Mouse (Mus musculus): ENCODE measurements at regions not wholly inside any gene's neighbourhood (a gene's known extent, or its start where the extent isn't known, plus 50 kb on each side); places are given as distances from the start of the nearest gene placed in this dataset.

- no peak for DNase-seq (ENCODE audit: low spot score)
These were observed 657.2 kb downstream of the Cdk5rap2 start for GRCm38 (mm10) chr4:69753086-69753485.

- no peak for DNase-seq (ENCODE audit: low spot score)
These were observed 670.3 kb downstream of the Cdk5rap2 start for GRCm38 (mm10) chr4:69739833-69740510.

Measured in retina, embryonic 14.5 days (tissue).